Mouse (Mus musculus) myocyte (in vitro differentiated cells): Measurements from ENCODE around the gene Prdm1. TPM values are rescaled to one million over a fixed set of nuclear protein-coding genes. Genes with fewer than 3 reads are reported as not detected.

Experiments used
- H3K27me3 ChIP-seq: one replicate; pipeline ENCODE4 v1.6.1; 2011; ENCODE audit not compliant: control insufficient read depth, insufficient read depth, insufficient read length
- H3K36me3 ChIP-seq: one replicate; pipeline ENCODE4 v1.6.1; 2011; ENCODE audit not compliant: control insufficient read depth, insufficient read depth
- H3K4me2 ChIP-seq: one replicate; pipeline ENCODE4 v1.6.1; 2011; ENCODE audit warnings: low read depth, control low read depth
- H3K4me3 ChIP-seq: one replicate; pipeline ENCODE4 v1.5.1; 2011; ENCODE audit warnings: mild to moderate bottlenecking, control low read depth, moderate library complexity
- H3K79me2 ChIP-seq: one replicate; pipeline ENCODE4 v1.6.1; 2011; ENCODE audit not compliant: control insufficient read depth, insufficient read depth
- H3ac ChIP-seq: one replicate; pipeline ENCODE4 v1.6.1; 2011; ENCODE audit not compliant: control insufficient read depth, insufficient read length
- CEBPB ChIP-seq: IDR thresholded peaks from 2 replicates; pipeline ENCODE4 v1.6.1; 2011; ENCODE audit warnings: mild to moderate bottlenecking, moderate library complexity; ENCODE audit not compliant: poor library complexity, insufficient read depth, severe bottlenecking
- E2F4 ChIP-seq: IDR thresholded peaks from one replicate; pipeline ENCODE4 v1.6.1; 2011; ENCODE audit warnings: mild to moderate bottlenecking, control low read depth, moderate library complexity; ENCODE audit not compliant: insufficient read depth
- MAX ChIP-seq: IDR thresholded peaks from one replicate; pipeline ENCODE4 v1.6.1; 2011; ENCODE audit warnings: low read depth, mild to moderate bottlenecking, control low read depth
- MYOD1 ChIP-seq, 3 experiments: IDR thresholded peaks; one replicate each; pipeline ENCODE4 v1.6.1; 2011; ENCODE audit warnings: control low read depth in 2 of 3, low read depth in 2 of 3, mild to moderate bottlenecking in 2 of 3, moderate library complexity in 1 of 3; ENCODE audit not compliant: insufficient read length in 2 of 3, control insufficient read depth in 1 of 3
- MYOG ChIP-seq, 3 experiments: IDR thresholded peaks; one replicate each; pipeline ENCODE4 v1.6.1; 2011; ENCODE audit warnings: control low read depth in 2 of 3, low read depth in 2 of 3, mild to moderate bottlenecking in 2 of 3; ENCODE audit not compliant: insufficient read length in 2 of 3, control insufficient read depth in 1 of 3, insufficient read depth in 1 of 3
- POLR2A ChIP-seq: IDR thresholded peaks from one replicate; pipeline ENCODE4 v1.6.1; 2011; ENCODE audit warnings: low read depth, mild to moderate bottlenecking, control low read depth, moderate library complexity; ENCODE audit not compliant: insufficient read length
- POLR2AphosphoS2 ChIP-seq: IDR thresholded peaks from one replicate; pipeline ENCODE4 v1.6.1; 2011; ENCODE audit warnings: low read depth, control low read depth; ENCODE audit not compliant: insufficient read length
- REST ChIP-seq: IDR thresholded peaks from one replicate; pipeline ENCODE4 v1.6.1; 2011; ENCODE audit warnings: mild to moderate bottlenecking, control low read depth, moderate library complexity; ENCODE audit not compliant: insufficient read depth, insufficient read length
- SRF ChIP-seq: IDR thresholded peaks from one replicate; pipeline ENCODE4 v1.6.1; 2011; ENCODE audit warnings: low read depth; ENCODE audit not compliant: control insufficient read depth, insufficient read length
- TCF12 ChIP-seq: IDR thresholded peaks from one replicate; pipeline ENCODE4 v1.6.1; 2011; ENCODE audit warnings: mild to moderate bottlenecking, control low read depth; ENCODE audit not compliant: poor library complexity, insufficient read depth, severe bottlenecking
- TCF3 ChIP-seq: IDR thresholded peaks from one replicate; pipeline ENCODE4 v1.6.1; 2011; ENCODE audit warnings: low read depth, control low read depth; ENCODE audit not compliant: insufficient read length
- USF1 ChIP-seq: IDR thresholded peaks from one replicate; pipeline ENCODE4 v1.6.1; 2011; ENCODE audit warnings: low read depth, mild to moderate bottlenecking, control low read depth, moderate library complexity
- polyA plus RNA-seq: library from polyadenylated mRNA; unstranded; fragments of >200 nt; fragmentation: generic; extraction: Trizol; gene quantifications from one replicate; pipeline ENCODE4 v1.2.1, GENCODE M21; 2012; ENCODE audit warnings: missing spikeins

Gene Prdm1
- polyA plus RNA-seq, 1 experiment: 0.28 TPM

GRCm38 (mm10) chr10:44439732-44440131, 88.6 kb downstream of the Prdm1 start:
- Histone ChIP-seq H3K4me3 (no peak overlapping the region), H3K79me2 (no peaks in the 10 kb centered on the region), H3ac (no peak overlapping the region), H3K36me3 (no peaks in the 10 kb centered on the region), H3K4me2 (no peak overlapping the region), H3K27me3 (no peaks in the 10 kb centered on the region)
- no peak for TF ChIP-seq POLR2AphosphoS2
- no peak for TF ChIP-seq CEBPB
- TF ChIP-seq TCF3: no peak
- no peak for TF ChIP-seq TCF12
- TF ChIP-seq MYOD1 (IDR thresholded peaks at IDR 0.05; ENCODE audit: control insufficient read depth in 1 of 3, insufficient read length in 2 of 3, low read depth in 2 of 3): no peak
- TF ChIP-seq E2F4: no peak
- TF ChIP-seq POLR2A: no peak
- TF ChIP-seq MYOG (IDR thresholded peaks at IDR 0.05; ENCODE audit: control insufficient read depth in 1 of 3, insufficient read depth in 1 of 3, insufficient read length in 2 of 3, low read depth in 2 of 3): no peak
- no peak for TF ChIP-seq REST
- TF ChIP-seq USF1: no peak
- TF ChIP-seq MAX: no peak
- TF ChIP-seq SRF: no peak

- Histone ChIP-seq H3K27me3 (no peaks in the 10 kb centered on the region), H3K79me2 (no peaks in the 10 kb centered on the region), H3ac (no peak overlapping the region), H3K36me3 (no peaks in the 10 kb centered on the region), H3K4me3 (no peak overlapping the region), H3K4me2 (no peak overlapping the region)
- no peak for TF ChIP-seq TCF12
- TF ChIP-seq USF1: no peak
- TF ChIP-seq MAX: no peak
- TF ChIP-seq TCF3: no peak
- TF ChIP-seq E2F4: no peak
- no peak for TF ChIP-seq POLR2A
- no peak for TF ChIP-seq POLR2AphosphoS2
- no peak for TF ChIP-seq MYOG (IDR thresholded peaks at IDR 0.05; ENCODE audit: control insufficient read depth in 1 of 3, insufficient read depth in 1 of 3, insufficient read length in 2 of 3, low read depth in 2 of 3)
- TF ChIP-seq CEBPB: no peak
- TF ChIP-seq REST: no peak
- no peak for TF ChIP-seq MYOD1 (IDR thresholded peaks at IDR 0.05; ENCODE audit: control insufficient read depth in 1 of 3, insufficient read length in 2 of 3, low read depth in 2 of 3)
- TF ChIP-seq SRF: no peak
These were observed 90.7 kb downstream of the Prdm1 start for GRCm38 (mm10) chr10:44437614-44438013.

- Histone ChIP-seq H3K36me3 (no peaks in the 10 kb centered on the region), H3ac (no peak overlapping the region), H3K4me3 (no peak overlapping the region), H3K27me3 (peaks cover 5% of the 10 kb centered on the region), H3K4me2 (no peak overlapping the region), H3K79me2 (no peaks in the 10 kb centered on the region)
- TF ChIP-seq TCF3 (no peak), POLR2A (no peak), MYOD1 (IDR thresholded peaks at IDR 0.05; ENCODE audit: control insufficient read depth in 1 of 3, insufficient read length in 2 of 3, low read depth in 2 of 3) (no peak), SRF (no peak), MYOG (IDR thresholded peaks at IDR 0.05; ENCODE audit: control insufficient read depth in 1 of 3, insufficient read depth in 1 of 3, insufficient read length in 2 of 3, low read depth in 2 of 3) (no peak), E2F4 (no peak), CEBPB (no peak), USF1 (no peak), TCF12 (no peak), POLR2AphosphoS2 (no peak), MAX (no peak), REST (no peak)
These were observed 92.3 kb downstream of the Prdm1 start for GRCm38 (mm10) chr10:44435956-44436355.

GRCm38 (mm10) chr10:44434702-44435181, 93.6 kb downstream of the Prdm1 start:
- peaks cover 5% of the 10 kb centered on the region for H3K27me3 ChIP-seq
- no peaks in the 10 kb centered on the region for H3K36me3 ChIP-seq
- H3K4me3 ChIP-seq: no peak overlapping the region
- no peak overlapping the region for H3K4me2 ChIP-seq
- no peak for TF ChIP-seq MYOD1 (IDR thresholded peaks at IDR 0.05; ENCODE audit: control insufficient read depth in 1 of 3, insufficient read length in 2 of 3, low read depth in 2 of 3)
- no peak for TF ChIP-seq POLR2A
- TF ChIP-seq POLR2AphosphoS2: no peak
- TF ChIP-seq USF1: no peak
- no peak for TF ChIP-seq SRF
- TF ChIP-seq E2F4: no peak
- TF ChIP-seq TCF3: no peak
- no peak for TF ChIP-seq REST
- TF ChIP-seq MYOG (IDR thresholded peaks at IDR 0.05; ENCODE audit: control insufficient read depth in 1 of 3, insufficient read depth in 1 of 3, insufficient read length in 2 of 3, low read depth in 2 of 3): no peak
- no peak for TF ChIP-seq TCF12
- TF ChIP-seq MAX: no peak
- no peak for TF ChIP-seq CEBPB
- no peaks in the 10 kb centered on the region for H3K79me2 ChIP-seq
- no peak overlapping the region for H3ac ChIP-seq

GRCm38 (mm10) chr10:44432235-44432634, 96.1 kb downstream of the Prdm1 start:
- Histone ChIP-seq H3K79me2 (no peaks in the 10 kb centered on the region), H3K4me2 (no peak overlapping the region), H3K4me3 (no peak overlapping the region), H3K27me3 (peaks cover 5% of the 10 kb centered on the region), H3K36me3 (no peaks in the 10 kb centered on the region), H3ac (no peak overlapping the region)
- TF ChIP-seq MYOD1 (IDR thresholded peaks at IDR 0.05; ENCODE audit: control insufficient read depth in 1 of 3, insufficient read length in 2 of 3, low read depth in 2 of 3): no peak
- no peak for TF ChIP-seq TCF12
- TF ChIP-seq POLR2AphosphoS2: no peak
- TF ChIP-seq E2F4: no peak
- TF ChIP-seq CEBPB: no peak
- TF ChIP-seq MAX: no peak
- no peak for TF ChIP-seq REST
- TF ChIP-seq POLR2A: no peak
- no peak for TF ChIP-seq MYOG (IDR thresholded peaks at IDR 0.05; ENCODE audit: control insufficient read depth in 1 of 3, insufficient read depth in 1 of 3, insufficient read length in 2 of 3, low read depth in 2 of 3)
- no peak for TF ChIP-seq USF1
- TF ChIP-seq TCF3: no peak
- TF ChIP-seq SRF: no peak
